Mouse (Mus musculus) embryonic facial prominence, embryonic 11.5 days (tissue): ENCODE data around the gene Per1. TPM values are rescaled to one million over a fixed set of nuclear protein-coding genes. Genes with fewer than 3 reads are reported as not detected.
A peak's percentile ranks its signal among the peaks of the same experiment; 100 is the strongest.

Experiments
- ATAC-seq: fragments of 200-750 bp; cut with Nextera tagmentation; replicated peaks from 2 replicates; pipeline ENCODE4 v1.8.0; 2017; ENCODE audit warnings: low read depth; ENCODE audit not compliant: insufficient number of reproducible peaks, low FRiP score, low TSS enrichment
- DNase-seq: peaks from one replicate; pipeline ENCODE4 v3.0.0-alpha.2; 2015; ENCODE audit warnings: low spot score
- H3K27ac ChIP-seq: fragments of 300-500 bp; sonication (generic); replicated peaks from 2 replicates; pipeline ENCODE4 v1.5.1; 2014; ENCODE audit warnings: mild to moderate bottlenecking, low read depth, low read length, control low read depth
- H3K27me3 ChIP-seq: fragments of 300-500 bp; sonication (generic); 2 replicates; pipeline ENCODE4 v1.6.1; 2014; ENCODE audit warnings: mild to moderate bottlenecking, low read length, moderate library complexity, mixed read lengths; ENCODE audit not compliant: control insufficient read depth, insufficient read depth
- H3K36me3 ChIP-seq: fragments of 300-500 bp; sonication (generic); replicated peaks from 2 replicates; pipeline ENCODE4 v1.6.1; 2014; ENCODE audit warnings: low read depth, mild to moderate bottlenecking, low read length, moderate library complexity, mixed read lengths; ENCODE audit not compliant: control insufficient read depth, insufficient read depth
- H3K4me1 ChIP-seq: fragments of 300-500 bp; sonication (generic); 2 replicates; pipeline ENCODE4 v1.6.1; 2014; ENCODE audit warnings: low read length, mixed read lengths; ENCODE audit not compliant: control insufficient read depth, insufficient read depth
- H3K4me2 ChIP-seq: fragments of 300-500 bp; sonication (generic); 2 replicates; pipeline ENCODE4 v1.6.1; 2014; ENCODE audit warnings: low read depth, mild to moderate bottlenecking, control low read depth, low read length, moderate library complexity
- H3K4me3 ChIP-seq: fragments of 300-500 bp; sonication (generic); 2 replicates; pipeline ENCODE4 v1.5.1; 2014; ENCODE audit warnings: low read depth, low read length, control low read depth
- H3K9ac ChIP-seq: fragments of 300-500 bp; sonication (generic); replicated peaks from 2 replicates; pipeline ENCODE4 v1.6.1; 2014; ENCODE audit warnings: mild to moderate bottlenecking, control low read depth, low read length
- H3K9me3 ChIP-seq: fragments of 300-500 bp; sonication (generic); replicated peaks from 2 replicates; pipeline ENCODE4 v1.6.1; 2016; ENCODE audit warnings: mild to moderate bottlenecking, low read length, inconsistent platforms, mixed read lengths; ENCODE audit not compliant: control insufficient read depth
- WGBS: fragments of 180-500 bp; shearing (Covaris S2); extraction: QIAGEN DNeasy Blood & Tissue Kit; methylation state at CpG from one replicate; pipeline ENCODE4 v1.1.7; 2014; 5-methylcytosine and 5-hydroxymethylcytosine counted together
- polyA plus RNA-seq: library from polyadenylated mRNA; unstranded; fragments of >200 nt; fragmentation: Nextera tagmentation; extraction: Ambion mirVana; gene quantifications from 2 replicates; pipeline ENCODE4 v1.2.1, GENCODE M21; 2014

Gene Per1
- polyA plus RNA-seq, result 5.5 and 6.5 TPM in 2 replicates

DNA sequence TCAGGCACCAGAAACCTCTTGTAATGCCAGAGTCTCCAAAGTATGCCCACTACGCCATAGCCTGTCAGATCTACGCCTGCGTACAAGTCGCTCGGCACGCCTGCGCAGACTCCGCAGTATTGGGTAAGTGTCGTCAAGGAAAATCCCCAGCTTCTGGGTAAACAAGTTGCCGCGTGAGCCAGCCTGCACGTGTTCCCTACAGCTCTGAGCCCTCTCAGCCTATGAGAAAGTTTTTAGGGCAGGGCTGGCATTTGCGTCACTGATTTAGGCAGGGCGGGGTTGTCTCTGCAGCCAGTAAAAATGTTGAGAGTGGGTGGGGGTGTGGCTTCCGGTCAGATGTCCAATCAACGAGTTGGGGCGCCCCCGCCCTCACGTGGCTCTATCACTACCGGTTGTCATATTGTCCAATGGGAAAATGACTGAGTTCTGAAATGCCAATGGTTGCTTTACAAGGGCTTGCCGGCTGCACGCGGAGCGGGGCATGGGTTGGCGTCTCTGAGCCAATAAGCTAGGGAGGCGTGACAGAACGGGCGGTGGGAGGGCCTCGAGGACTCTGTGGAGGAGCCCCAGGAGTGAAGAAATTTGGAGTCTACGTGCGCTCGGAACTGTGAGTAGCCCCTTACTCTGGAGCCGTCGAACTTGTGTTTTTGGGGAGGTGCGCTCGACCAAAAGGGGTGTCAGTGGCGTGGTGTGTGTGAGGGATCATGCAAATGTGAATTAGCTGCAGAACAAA lies at the start of gene Per1:
Per1 (plus strand) TSS at position 521 of the 733 bp plus-strand sequence.
- DNase-seq, result peak; percentile 99

DNA sequence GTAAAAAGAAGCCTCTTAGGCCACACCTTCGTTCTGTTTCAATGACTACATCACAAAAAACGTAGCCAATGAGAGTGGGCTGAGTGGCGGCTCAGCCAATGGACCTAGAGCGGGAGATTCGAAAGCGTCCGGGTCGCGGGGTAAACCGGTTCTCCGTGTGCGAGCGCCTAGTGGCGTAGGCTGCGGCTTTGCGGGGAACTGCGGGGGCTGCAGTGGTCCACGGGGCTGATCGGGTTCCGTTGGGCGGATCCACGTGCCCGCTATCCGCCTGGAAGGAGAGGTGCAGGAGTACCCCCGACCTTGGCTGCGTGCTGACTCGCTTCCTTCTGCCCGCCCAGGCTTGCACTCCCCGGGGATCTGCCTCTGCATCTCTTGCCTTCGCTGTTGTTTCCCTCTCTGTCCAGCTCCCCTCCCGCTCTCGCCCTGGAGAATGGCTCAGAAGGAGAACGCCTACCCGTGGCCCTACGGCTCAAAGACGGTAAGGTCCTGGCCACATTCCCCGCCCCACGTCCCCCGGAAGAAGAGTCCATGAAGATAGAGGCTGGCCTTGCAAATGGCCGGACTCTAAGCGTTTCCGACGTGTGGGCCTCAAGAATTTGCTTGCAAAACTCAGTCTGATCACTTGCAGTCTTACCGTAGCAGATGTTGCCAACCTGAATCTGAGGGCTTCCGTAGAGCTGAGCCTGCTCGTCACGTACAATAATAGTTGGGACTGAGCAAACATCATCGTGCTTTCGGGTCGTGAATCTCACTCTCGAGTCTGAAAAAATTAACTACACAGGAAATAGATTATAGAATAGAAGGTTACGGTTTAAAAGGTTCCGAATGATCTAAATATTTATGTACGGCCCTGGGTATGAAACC lies 49.3 kb upstream of the Per1 start, which contains the start of gene Aurkb:
Aurkb (plus strand) TSS at position 117 of the 864 bp plus-strand sequence.
- Histone ChIP-seq H3K4me3 (peak within 1 kb of the TSS; percentile 74), H3K27me3 (no peaks in the 10 kb centered on the region), H3K36me3 (peaks cover 5% of the 10 kb centered on the region; the same call in 1 of the 2 replicates), H3K4me1 (no peaks in the 10 kb centered on the region), H3K27ac (peak within 1 kb of the TSS; percentile 68), H3K4me2 (peak within 1 kb of the TSS; percentile 74), H3K9ac (peak within 1 kb of the TSS; percentile 67), H3K9me3 (no peaks in the 10 kb centered on the region)
- WGBS, result under 1% methylated on average over 53 of the region's 54 CpGs
- peak; percentile 80 for ATAC-seq
- peak; percentile 95 for DNase-seq

More for the DNA sequence above, at the start of gene Per1:
- ATAC-seq, result peak; percentile 93
- WGBS, result under 1% methylated on average over 37 of the region's 37 CpGs
- no peaks in the 10 kb centered on the region for H3K9me3 ChIP-seq
- H3K36me3 ChIP-seq, result no peaks in the 10 kb centered on the region
- H3K4me3 ChIP-seq, result peak within 1 kb of the TSS; percentile 50
- H3K9ac ChIP-seq, result peak within 1 kb of the TSS; percentile 62
- peak within 1 kb of the TSS; percentile 91 for H3K4me2 ChIP-seq
- H3K27ac ChIP-seq, result no peak within 1 kb of the TSS
- no peaks in the 10 kb centered on the region for H3K27me3 ChIP-seq
- peaks cover 14% of the 10 kb centered on the region for H3K4me1 ChIP-seq

DNA sequence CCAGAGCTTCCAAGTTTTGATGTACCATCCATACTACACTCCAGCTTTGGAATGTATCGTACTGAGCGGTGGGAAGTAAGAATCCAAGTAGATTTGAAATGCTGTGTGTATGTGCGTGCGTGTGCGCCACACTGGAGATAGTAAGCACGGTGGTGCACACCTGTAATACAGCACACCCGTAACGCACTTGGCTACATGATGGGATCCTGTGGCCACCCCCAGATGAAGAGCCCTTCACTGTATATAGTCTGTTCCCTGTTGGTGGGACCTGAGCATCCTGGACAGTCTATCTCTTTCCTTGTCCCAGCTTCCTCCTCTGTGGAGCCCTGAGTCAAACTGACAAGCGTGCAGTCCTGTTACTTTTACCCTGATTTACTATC lies 48.6 kb upstream of the Per1 start:
- no peak; the same call in 1 of the 2 replicates for ATAC-seq

DNA sequence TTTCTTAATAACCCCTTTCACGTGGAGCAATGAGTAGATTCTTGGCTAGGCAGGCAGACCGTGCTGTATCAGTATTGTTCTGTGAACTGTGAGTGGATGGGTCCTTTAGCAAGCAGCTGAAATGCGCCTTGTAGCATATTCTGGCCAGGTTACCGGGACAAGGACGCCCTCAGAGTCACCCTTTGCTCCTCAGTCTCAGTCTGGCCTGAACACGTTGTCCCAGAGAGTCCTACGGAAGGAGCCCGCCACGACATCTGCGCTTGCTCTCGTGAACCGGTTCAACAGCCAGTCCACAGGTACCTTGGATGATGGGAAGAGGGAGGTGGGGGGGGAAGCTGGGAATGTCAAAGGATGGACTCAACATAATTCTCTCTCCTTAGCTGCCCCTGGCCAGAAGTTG lies 47.4 kb upstream of the Per1 start:
- Histone ChIP-seq H3K4me2 (no peak overlapping the region), H3K36me3 (peaks cover 6% of the 10 kb centered on the region; the same call in 1 of the 2 replicates), H3K27ac (no peak overlapping the region), H3K4me3 (no peak overlapping the region), H3K9ac (no peak overlapping the region), H3K27me3 (no peaks in the 10 kb centered on the region), H3K9me3 (no peaks in the 10 kb centered on the region), H3K4me1 (no peaks in the 10 kb centered on the region)
- 94% methylated on average over 12 of the region's 12 CpGs for WGBS
- ATAC-seq (no peak), DNase-seq (no peak)

More for the DNA sequence above, 48.6 kb upstream of the Per1 start:
- no peaks in the 10 kb centered on the region for H3K4me1 ChIP-seq
- no peaks in the 10 kb centered on the region for H3K9me3 ChIP-seq
- WGBS, result 17% methylated on average over 9 of the region's 9 CpGs
- H3K36me3 ChIP-seq, result peaks cover 6% of the 10 kb centered on the region; the same call in 1 of the 2 replicates
- peak overlapping the region; percentile 74 for H3K4me3 ChIP-seq
- H3K27me3 ChIP-seq, result no peaks in the 10 kb centered on the region
- peak overlapping the region; percentile 68; the same call in 1 of the 2 replicates for H3K27ac ChIP-seq
- no peak for DNase-seq
- peak overlapping the region; percentile 74 for H3K4me2 ChIP-seq
- H3K9ac ChIP-seq, result peak overlapping the region; percentile 67

DNA sequence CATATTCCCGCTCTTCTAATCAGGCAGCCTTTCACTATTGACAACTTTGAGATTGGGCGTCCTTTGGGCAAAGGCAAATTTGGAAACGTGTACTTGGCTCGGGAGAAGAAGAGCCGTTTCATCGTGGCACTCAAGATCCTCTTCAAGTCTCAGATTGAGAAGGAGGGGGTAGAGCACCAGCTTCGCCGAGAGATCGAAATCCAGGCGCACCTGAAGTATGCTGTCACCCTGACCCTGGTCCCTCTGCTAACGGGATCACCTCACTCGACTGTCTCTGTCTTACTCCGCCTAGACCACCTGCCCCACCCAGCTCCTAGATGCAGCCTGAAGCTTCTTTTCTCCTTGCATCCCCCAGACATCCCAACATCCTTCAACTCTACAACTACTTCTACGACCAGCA lies 46.9 kb upstream of the Per1 start:
- Histone ChIP-seq H3K4me3 (no peak overlapping the region), H3K9ac (no peak overlapping the region), H3K9me3 (no peaks in the 10 kb centered on the region), H3K27me3 (no peaks in the 10 kb centered on the region), H3K4me2 (no peak overlapping the region), H3K36me3 (peaks cover 6% of the 10 kb centered on the region; the same call in 1 of the 2 replicates), H3K27ac (no peak overlapping the region), H3K4me1 (no peaks in the 10 kb centered on the region)
- DNase-seq (no peak), ATAC-seq (no peak)
- WGBS, result 94% methylated on average over 14 of the region's 14 CpGs

DNA sequence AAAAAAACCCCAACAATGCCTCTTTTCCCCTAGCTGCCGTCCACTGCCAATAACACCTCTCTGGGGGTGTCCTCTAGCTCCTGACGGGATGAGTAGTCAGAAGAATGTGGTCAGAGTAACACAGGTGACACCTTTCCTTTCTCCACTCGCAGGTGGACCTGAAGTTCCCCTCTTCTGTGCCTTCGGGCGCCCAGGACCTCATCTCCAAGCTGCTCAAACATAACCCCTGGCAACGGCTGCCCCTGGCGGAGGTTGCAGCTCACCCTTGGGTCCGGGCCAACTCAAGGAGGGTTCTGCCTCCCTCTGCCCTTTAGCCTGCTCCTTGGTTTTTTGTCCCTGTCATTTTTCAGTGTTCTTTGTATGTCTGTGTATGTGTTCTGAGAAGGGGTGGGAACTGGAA lies 44.3 kb upstream of the Per1 start:
- H3K9me3 ChIP-seq, result no peaks in the 10 kb centered on the region
- no peak overlapping the region for H3K9ac ChIP-seq
- ATAC-seq (no peak), DNase-seq (no peak)
- no peak overlapping the region for H3K27ac ChIP-seq
- H3K36me3 ChIP-seq, result peaks cover 6% of the 10 kb centered on the region; the same call in 1 of the 2 replicates
- no peak overlapping the region for H3K4me3 ChIP-seq
- H3K27me3 ChIP-seq, result no peaks in the 10 kb centered on the region
- no peak overlapping the region for H3K4me2 ChIP-seq
- H3K4me1 ChIP-seq, result no peaks in the 10 kb centered on the region
- WGBS, result 91% methylated on average over 8 of the region's 8 CpGs

DNA sequence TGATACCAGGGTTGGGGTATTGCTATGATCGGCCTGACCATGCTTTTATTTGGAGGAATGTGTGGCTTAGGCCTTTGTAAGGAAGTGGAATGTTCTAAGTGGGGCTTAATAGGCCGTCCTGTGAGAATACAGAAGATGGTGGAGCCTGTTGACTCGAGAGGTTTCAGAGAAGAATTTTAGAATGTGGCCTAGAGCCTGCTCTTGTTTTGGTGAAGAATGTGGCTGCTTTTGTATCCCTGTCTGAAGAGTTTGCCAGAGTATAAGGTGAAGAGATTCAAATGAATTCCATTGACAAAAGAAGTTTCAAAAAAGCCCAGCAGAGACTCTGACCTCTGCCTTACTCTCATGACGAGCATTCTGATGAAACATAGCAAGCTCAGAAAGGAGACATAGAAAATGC lies 43.2 kb upstream of the Per1 start:
- no peaks in the 10 kb centered on the region for H3K4me1 ChIP-seq
- H3K27ac ChIP-seq, result no peak overlapping the region
- H3K9me3 ChIP-seq, result no peaks in the 10 kb centered on the region
- WGBS, result 81% methylated on average over 4 of the region's 4 CpGs
- no peak for DNase-seq
- no peaks in the 10 kb centered on the region for H3K27me3 ChIP-seq
- ATAC-seq, result no peak
- H3K4me2 ChIP-seq, result no peak overlapping the region
- H3K36me3 ChIP-seq, result peaks cover 6% of the 10 kb centered on the region; the same call in 1 of the 2 replicates
- no peak overlapping the region for H3K9ac ChIP-seq
- no peak overlapping the region for H3K4me3 ChIP-seq
